Mouse (Mus musculus) B cell, adult 2 months (primary cell): Measurements from ENCODE around the gene Olfr329-ps.
"Not testable (repeated sequence)": the region's sequence is repeated elsewhere in the genome, so short reads cannot be mapped to it uniquely, and the experiment has no call there.

ENCODE experiments used
- DNase-seq, 2 experiments: peaks; one replicate each; pipeline ENCODE4 v3.0.0; 2022

The Olfr329-ps gene

DNA sequence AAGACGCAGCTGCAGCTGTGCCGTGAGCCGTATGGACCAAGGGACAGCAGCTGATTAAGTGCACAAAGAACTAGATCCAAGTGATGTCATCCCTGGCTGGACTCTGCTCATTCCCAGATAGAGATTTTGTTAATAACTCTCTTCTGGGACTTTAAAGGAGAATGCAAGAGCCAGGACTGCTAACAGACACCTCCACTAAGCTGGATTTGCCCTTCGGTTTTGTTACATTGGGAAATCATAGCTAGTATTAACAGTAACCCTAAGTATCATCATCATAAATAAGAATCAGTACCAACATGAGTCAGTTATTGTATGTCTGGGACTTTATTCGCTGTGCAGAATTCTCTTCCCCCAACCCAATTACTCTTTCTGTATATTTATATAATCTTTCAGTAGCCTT is at the start of gene Olfr329-ps:
TSS of gene Olfr329-ps (minus strand) at position 101 of the 400 bp plus-strand sequence.
- DNase-seq = no peak

DNA sequence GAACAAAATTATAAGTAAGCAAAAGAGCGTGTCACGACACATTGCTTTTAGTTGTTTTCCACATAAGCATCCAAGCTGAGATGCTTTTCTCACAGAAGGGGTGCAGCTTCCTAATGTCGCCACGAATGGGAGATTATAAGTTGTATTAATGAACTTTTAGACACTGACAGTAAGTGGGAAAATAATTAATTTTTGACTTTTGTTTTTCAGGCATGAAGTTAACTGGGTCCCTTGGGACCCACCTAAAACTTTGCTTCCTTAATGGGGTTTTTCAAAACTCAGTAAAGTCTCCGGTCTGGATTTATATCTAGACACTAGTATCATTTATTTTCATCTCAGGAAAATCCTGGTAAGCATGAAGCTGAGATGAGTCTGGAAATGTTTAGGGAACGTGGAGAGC is 48.6 kb upstream of the Olfr329-ps start, which contains the start of gene Olfr324:
TSS of gene Olfr324 (plus strand) at position 301 of the 400 bp plus-strand sequence.
- no peak for DNase-seq

DNA sequence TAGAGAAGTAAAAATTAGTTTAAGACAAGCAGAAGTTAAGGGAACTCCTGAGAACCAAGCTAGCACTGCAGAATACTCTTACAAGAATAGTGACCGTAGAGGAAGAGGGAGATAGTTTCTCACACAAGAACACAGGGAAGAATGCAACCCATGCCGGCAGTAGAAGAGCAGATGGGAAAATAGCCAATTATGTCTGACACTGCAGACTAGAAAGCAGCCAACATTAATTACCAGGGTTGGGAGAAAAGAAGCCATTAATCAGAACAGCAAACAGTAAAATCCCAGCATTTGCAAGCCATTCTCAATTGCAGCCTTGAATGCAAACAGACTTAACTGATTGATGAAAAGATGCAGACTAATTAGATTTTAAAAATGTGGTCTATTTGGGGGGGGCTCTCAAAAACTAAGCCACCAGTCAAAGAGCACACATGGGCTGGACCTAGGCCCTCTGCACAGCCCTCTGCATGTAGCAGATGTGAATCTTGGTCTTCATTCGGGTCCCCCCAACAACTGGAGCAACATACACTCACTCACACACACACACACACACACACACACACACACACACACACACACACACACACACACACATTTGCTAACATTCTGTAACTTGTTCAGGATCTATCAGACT is 42.5 kb upstream of the Olfr329-ps start:
- no peak for DNase-seq

DNA sequence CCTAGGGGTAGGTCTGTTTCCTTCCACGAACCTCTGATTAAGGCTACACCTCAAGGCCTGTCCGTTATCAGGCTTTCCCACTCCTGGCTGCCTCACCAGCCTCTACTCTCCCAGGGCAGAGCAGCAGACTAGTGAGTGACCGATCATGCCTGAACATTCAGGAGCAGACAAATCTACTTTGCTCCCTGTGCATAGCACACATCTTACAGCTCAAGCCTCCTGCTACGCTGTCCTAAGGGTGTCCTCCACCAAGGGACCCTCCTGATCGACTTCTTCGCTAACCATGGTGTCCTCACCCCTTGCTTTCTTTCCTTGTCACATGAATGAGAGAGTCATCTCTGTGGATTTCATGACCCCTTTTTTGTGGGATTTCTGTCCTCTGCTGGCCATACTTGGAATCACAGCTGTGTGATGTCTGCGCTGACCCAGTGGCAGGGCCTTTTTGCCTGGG is 41.7 kb upstream of the Olfr329-ps start:
- peak; percentile 53 to 59 for DNase-seq

DNA sequence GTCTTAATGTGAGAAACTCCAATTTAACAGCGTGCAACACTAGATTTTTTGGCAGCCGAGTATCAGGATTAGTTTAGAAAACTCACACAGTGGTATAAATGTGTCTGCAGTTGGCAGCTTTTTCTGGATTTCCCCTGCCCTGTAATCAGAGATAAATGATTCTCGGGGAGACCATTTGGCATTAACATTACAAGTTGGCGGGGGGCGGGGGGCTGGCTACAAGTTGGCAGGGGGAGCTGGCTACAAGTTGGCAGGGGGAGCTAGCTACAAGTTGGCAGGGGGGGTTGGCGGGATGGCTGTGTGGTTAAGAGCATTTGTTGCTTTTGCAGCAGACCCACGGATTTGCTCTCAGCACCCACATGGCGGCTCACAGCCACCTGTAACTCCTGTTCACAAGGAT is 32.4 kb upstream of the Olfr329-ps start:
- no peak for DNase-seq

DNA sequence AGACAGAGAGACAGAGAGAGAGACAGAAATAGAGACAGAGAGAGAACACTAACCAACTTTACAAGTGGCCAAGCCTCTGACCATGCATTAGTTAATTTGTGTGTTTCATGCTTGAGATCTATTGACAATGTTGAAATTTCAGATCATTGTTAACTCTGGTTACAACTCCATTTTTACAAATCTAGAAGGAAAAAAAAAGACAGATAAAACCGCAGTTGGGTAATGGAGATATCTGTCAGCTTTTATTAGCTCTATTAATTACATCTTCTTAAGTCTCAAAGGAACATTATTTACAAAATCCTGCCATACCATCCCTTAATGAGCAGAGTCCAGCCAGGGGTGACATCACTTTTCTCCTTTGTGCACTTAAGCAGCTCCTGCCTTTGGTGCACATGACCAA is 31.2 kb upstream of the Olfr329-ps start, which contains the start of gene Olfr325:
TSS of gene Olfr325 (plus strand) at position 301 of the 400 bp plus-strand sequence.
- no peak for DNase-seq

DNA sequence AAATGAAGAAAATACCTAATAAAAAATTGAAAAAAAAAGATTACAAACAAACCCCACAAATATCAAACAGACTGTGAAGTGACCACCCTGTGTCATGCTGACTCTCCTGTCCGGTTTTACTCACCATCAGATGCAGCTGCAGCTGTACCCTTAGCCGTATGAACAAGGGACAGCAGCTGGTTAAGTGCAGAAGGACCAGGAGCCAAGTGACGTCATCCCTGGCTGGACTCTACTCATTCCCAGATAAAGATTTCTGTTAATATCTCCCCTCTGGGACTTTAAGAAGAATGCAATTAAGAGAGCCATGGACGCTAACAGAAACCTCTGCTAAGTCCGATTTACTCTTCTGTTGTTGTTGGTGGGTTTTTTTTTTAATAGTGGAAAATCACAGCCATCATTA is 24.2 kb upstream of the Olfr329-ps start, which contains the start of gene Olfr224:
TSS of gene Olfr224 (minus strand) at position 149 of the 400 bp plus-strand sequence.
- DNase-seq = no peak

DNA sequence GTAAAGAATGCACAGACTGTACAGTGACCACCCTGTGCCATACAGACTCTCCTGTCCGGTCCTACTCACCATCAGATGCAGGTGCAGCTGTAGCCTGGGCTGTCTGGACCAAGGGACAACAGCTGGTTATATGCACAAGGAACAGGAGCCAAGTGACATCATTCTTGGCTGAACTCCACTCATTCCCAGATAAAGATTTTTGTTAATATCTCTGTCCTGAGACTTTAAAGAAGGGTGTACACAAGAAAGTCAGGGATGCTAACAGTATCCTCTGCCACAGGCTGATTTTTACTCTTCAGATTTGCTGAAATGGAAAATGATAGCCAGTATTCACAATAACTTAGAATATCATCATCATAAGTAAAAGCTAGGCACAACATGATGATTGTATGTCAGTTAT is 9.3 kb upstream of the Olfr329-ps start, which contains the start of gene Olfr328:
TSS of gene Olfr328 (minus strand) at position 101 of the 400 bp plus-strand sequence.
- no peak for DNase-seq

DNA sequence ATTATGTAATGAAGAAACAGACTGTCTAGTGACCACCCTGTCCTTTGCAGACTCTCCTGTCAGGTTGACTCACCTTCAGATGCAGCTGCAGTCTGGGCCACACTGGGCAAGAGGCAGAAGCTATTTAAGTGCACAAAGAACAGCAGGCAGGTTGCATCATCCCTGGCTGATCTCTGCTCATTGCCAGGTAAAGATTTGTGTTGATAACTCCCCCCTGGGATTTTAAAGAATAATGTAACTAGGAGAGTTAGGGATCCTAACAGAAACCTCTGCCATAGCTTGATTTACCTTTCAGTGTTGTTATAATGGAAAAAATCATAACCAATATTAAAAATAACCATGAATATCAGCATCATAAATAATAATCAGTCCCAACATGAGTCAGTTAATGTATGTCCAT is 11.5 kb downstream of the Olfr329-ps start, which contains the start of gene Olfr330:
TSS of gene Olfr330 (minus strand) at position 101 of the 400 bp plus-strand sequence.
- DNase-seq = not testable (repeated sequence)

DNA sequence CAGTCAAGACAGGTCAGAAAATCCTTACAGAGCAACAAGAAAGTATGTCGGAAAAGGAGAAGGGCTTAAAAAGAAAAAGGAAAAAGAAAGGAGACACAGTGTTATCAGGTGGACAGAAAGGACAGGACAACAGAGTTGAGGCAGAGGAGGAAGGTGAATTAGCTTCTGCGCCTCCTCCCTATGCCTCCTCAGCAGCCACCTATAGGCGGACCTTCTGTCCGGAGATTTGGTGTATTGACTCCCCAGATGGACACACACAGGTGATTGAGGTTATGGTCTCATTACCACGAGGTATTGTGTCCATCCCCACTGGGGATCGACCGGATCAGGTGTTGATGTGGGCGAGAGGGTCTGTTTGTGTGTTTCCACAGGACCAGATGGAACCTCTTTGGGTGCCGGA is 26.5 kb downstream of the Olfr329-ps start:
- peak; percentile 15 to 17 for DNase-seq

DNA sequence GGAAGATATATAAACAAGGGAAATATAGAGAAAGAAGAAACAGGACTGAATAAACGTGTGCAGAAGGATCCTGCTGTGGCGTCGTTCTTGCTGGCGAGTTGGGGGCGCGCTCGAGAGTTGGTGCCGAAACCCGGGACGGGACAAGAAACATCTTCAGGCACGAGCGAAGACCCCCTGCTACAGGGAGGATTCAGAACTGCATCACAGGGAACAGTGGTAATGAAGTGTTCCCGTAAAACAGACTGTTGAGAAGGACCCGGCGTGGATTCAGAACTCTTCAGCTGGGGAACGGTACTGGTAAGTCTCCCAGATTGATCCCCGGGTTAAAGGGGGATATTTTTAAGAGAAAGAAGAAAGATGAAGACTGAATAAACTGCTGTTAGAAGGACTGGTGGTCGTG is 27.3 kb downstream of the Olfr329-ps start:
- peak; percentile 43 to 49 for DNase-seq

DNA sequence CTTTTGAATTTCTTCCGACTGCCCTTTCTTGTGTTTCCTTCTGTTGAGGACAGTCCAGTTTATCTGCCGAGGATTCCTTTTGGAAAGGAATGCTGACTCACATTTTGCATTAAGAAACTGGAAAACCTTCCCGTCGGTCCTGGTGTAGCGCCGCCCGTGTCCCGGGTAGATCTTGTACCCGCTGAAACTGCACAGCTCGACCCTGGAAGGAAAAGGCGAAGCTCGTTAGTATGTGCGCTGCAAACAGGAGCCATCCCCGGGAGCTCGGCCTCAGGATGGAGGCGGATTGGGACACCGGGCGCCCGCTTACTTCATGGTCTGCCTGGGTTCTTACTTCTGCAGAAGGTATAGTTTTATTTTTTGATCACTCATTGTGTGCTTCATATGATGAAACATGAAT is 37.2 kb downstream of the Olfr329-ps start:
- not testable (repeated sequence) for DNase-seq

DNA sequence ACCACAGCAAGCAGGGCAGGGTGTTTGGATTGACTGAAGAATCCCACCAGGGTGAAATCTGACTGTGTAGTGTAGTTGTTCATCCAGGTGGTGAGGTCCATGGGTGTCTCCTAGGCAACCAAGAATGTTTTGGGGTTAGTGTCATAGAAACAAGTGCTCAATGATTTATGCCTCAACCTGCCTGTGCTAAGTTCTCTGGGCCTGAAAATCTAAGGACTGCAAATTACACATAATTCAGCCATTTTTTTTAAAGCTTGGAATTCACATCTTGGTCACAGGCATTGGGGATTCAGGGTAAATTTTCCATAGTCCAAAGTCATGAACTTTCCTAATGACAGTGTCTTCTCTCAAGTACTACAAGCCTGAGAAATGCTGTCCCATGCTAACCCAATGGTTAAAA is 43.8 kb downstream of the Olfr329-ps start, which contains the start of gene Olfr331:
TSS of gene Olfr331 (minus strand) at position 101 of the 400 bp plus-strand sequence.
- DNase-seq = not testable (repeated sequence)

DNA sequence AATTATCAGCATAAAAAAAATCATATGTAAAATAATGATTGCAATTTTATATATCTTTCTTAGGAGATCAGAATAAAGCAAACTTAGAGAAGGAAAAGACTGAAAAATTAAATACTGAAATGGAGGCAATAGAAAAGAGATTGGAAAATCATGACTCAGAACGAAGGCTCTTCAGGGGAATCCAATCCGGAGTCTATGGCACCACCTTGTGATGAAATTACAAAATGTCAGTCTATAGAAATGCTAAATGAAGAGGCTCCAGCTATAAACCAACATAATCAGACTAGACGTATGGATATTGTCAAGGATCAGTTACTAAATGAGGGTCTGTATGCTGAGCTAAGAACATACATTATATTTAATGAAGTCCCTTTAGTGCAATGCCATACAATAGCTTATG is 46.9 kb downstream of the Olfr329-ps start:
- no peak for DNase-seq

DNA sequence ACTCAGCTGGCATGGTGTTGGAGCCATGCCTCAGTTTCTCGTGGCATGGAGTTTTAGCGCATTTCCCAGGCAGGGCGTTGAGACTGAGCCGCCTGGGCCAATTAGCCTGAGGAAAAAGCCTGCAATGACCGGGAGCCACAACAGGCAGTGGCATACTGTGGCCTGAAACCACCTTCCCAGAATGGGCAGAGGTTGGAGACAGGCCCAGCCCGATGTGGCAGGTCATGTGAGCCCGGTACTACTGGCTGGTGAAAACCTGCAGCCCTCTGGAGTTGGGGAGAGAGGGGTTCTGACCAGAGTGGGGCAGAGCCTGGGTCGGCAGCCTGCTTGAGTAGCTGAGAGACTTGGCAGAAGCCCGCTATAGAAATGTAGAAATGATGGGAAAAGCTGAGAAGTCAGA is 47.5 kb downstream of the Olfr329-ps start:
- no peak for DNase-seq

DNA sequence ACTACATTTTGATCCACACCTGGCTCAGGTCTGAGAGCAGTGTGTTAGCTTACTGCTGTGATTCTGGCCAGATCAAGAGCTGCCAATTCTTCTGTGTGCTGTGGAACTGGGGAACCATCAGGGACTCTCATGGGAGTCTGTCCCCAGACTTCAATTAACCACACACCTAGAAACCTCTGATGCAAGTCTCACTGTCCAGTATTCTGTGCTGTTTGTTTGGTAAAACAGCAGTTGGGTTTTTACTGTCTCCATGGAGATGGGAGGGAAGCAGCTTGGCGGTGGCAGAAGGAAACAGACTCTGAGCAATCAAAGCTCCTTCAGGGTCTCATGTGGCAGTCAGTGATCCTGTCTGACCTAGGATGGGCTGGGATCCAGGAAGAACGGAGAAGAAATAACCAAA is 53.8 kb downstream of the Olfr329-ps start, which contains the start of gene Olfr332:
TSS of gene Olfr332 (minus strand) at position 101 of the 400 bp plus-strand sequence.
- DNase-seq = no peak
